25 mouse cellular contexts compared by ENCODE assay signal in genomic region chr10:7967096-7967495, GRCm38 (mm10).
"Had no signal": no experiment of that assay in that cellular context is flagged by ENCODE, and none has a peak within 500 bp of the region (broad histone marks: within the 10 kb centered on the region; RNA-seq: fewer than 3 reads in every experiment).

No protein-coding gene starts in this region.

- H3K27ac ChIP-seq: gastrocnemius, adult 2 months; heart, embryonic 10.5 days; hindbrain, embryonic 12.5 days; hindbrain, embryonic 14.5 days; intestine, embryonic 15.5 days; limb, embryonic 13.5 days; limb, embryonic 15.5 days; liver, embryonic 12.5 days; liver, embryonic 14.5 days had no signal

- H3K9me3 ChIP-seq: heart, embryonic 10.5 days; heart, embryonic 12.5 days; intestine, embryonic 15.5 days; limb, embryonic 13.5 days; limb, embryonic 15.5 days; liver, embryonic 12.5 days had no signal

- H3K4me1 ChIP-seq: heart, embryonic 10.5 days; heart, embryonic 12.5 days; hindbrain, embryonic 12.5 days; intestine, embryonic 15.5 days; limb, embryonic 13.5 days; limb, embryonic 15.5 days; liver, embryonic 12.5 days had no signal

- H3K4me3 ChIP-seq: gastrocnemius, adult 2 months; heart, embryonic 10.5 days; heart, embryonic 12.5 days; hindbrain, embryonic 12.5 days; intestine, embryonic 15.5 days; limb, embryonic 13.5 days; limb, embryonic 15.5 days; liver, embryonic 12.5 days had no signal

- ATAC-seq: hindbrain, embryonic 16.5 days; inflammation-experienced regulatory T-cells, adult 6 months; intestine, embryonic 15.5 days; liver, embryonic 12.5 days had no signal

- H3K4me2 ChIP-seq: heart, embryonic 12.5 days; hindbrain, embryonic 12.5 days; hindbrain, embryonic 14.5 days; intestine, embryonic 15.5 days; limb, embryonic 13.5 days; limb, embryonic 15.5 days; liver, embryonic 12.5 days had no signal

- H3K36me3 ChIP-seq: heart, embryonic 10.5 days; heart, embryonic 12.5 days; hindbrain, embryonic 12.5 days; intestine, embryonic 15.5 days; limb, embryonic 13.5 days; limb, embryonic 15.5 days; liver, embryonic 12.5 days had no signal

- H3K27me3 ChIP-seq: heart, embryonic 12.5 days; hindbrain, embryonic 12.5 days; intestine, embryonic 15.5 days; limb, embryonic 13.5 days; limb, embryonic 15.5 days; liver, embryonic 12.5 days had no signal

- H3K9ac ChIP-seq: heart, embryonic 12.5 days; hindbrain, embryonic 12.5 days; hindbrain, embryonic 14.5 days; intestine, embryonic 15.5 days; limb, embryonic 13.5 days; limb, embryonic 15.5 days; liver, embryonic 12.5 days; liver, embryonic 14.5 days had no signal

- DNase-seq: gastrocnemius, adult 2 months; gastrocnemius, postnatal 10 days; gastrocnemius, postnatal 25 days; heart, adult 18-20 months; heart, postnatal 10 days; heart, postnatal 4 days; kidney, adult 11 months; kidney, adult 2 months; kidney, postnatal 10 days; kidney, postnatal 25 days; kidney, postnatal 4 days; layer of hippocampus, adult 9-11 months; layer of hippocampus, postnatal 36 days; left cerebral cortex, postnatal 4 days had no signal
